Mouse (Mus musculus): ENCODE measurements around the gene Mymk. TPM values are rescaled to one million over a fixed set of nuclear protein-coding genes. Genes with fewer than 3 reads are reported as not detected.

Mymk gene
- polyA plus RNA-seq, 1 experiment from 2014 or later: 0.29 TPM

- WGBS: 78% methylated on average over 3 of the region's 3 CpGs
- H3K27ac ChIP-seq: no peak overlapping the region
- DNase-seq (ENCODE audit: low spot score): no peak
- no peaks in the 10 kb centered on the region for H3K9me3 ChIP-seq
- peaks cover 8% of the 10 kb centered on the region for H3K4me1 ChIP-seq (replicated peaks)
- peaks cover 59% of the 10 kb centered on the region for H3K27me3 ChIP-seq (ENCODE audit: insufficient read depth, poor library complexity, severe bottlenecking)
- no peak overlapping the region for H3K4me3 ChIP-seq
- no peaks in the 10 kb centered on the region for H3K36me3 ChIP-seq
These were observed 27.3 kb downstream of the Mymk start for GRCm38 (mm10) chr2:27044641-27045040.

DNA sequence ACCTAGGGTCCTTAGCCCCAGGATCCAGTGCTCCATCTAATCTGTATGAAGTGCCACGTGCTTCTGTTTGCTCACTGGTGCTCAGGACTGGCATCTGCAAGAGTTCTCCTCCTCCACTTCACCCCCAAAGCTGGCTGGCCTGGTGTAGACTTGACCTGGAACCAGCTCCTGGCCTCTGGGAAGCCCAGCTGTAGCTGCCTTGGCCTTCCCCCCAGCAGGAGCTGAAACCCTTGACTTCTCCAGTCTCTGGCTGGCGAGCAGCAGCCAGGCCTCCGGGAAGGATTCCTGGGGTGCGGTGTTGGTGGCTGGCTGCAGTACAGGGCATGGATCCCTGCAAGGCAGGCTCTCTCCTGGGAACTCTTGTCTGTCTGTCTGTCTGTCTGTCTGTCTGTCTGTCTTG is 27.8 kb downstream of the Mymk start:
- H3K4me1 ChIP-seq (replicated peaks): peaks cover 5% of the 10 kb centered on the region; the same call in 1 of the 2 replicates
- 66% methylated on average over 4 of the region's 4 CpGs for WGBS
- DNase-seq (ENCODE audit: low spot score): no peak
- no peaks in the 10 kb centered on the region for H3K9me3 ChIP-seq
- H3K4me3 ChIP-seq: no peak overlapping the region
- H3K36me3 ChIP-seq: no peaks in the 10 kb centered on the region
- H3K27ac ChIP-seq: 0 out of 2 replicates have a peak overlapping the region, but pooled peaks have one; percentile 8
- peaks cover 64% of the 10 kb centered on the region for H3K27me3 ChIP-seq (ENCODE audit: insufficient read depth, poor library complexity, severe bottlenecking)

- Histone ChIP-seq H3K27me3 (ENCODE audit: insufficient read depth, poor library complexity, severe bottlenecking) (peaks cover 62% of the 10 kb centered on the region), H3K9me3 (no peaks in the 10 kb centered on the region), H3K27ac (no peak overlapping the region), H3K4me3 (no peak overlapping the region), H3K36me3 (no peaks in the 10 kb centered on the region), H3K4me1 (replicated peaks) (peaks cover 9% of the 10 kb centered on the region; the same call in 1 of the 2 replicates)
- 31% methylated on average over 3 of the region's 3 CpGs for WGBS
- peak; percentile 84 for DNase-seq (ENCODE audit: low spot score)
These were observed 28.5 kb downstream of the Mymk start for GRCm38 (mm10) chr2:27043461-27043860.

- no peak for DNase-seq (ENCODE audit: low spot score)
- H3K36me3 ChIP-seq: no peaks in the 10 kb centered on the region
- H3K27ac ChIP-seq: no peak overlapping the region
- H3K4me1 ChIP-seq (replicated peaks): peaks cover 11% of the 10 kb centered on the region; the same call in 1 of the 2 replicates
- H3K27me3 ChIP-seq (ENCODE audit: insufficient read depth, poor library complexity, severe bottlenecking): peaks cover 57% of the 10 kb centered on the region
- WGBS: 69% methylated on average over 8 of the region's 8 CpGs
- H3K9me3 ChIP-seq: no peaks in the 10 kb centered on the region
- H3K4me3 ChIP-seq: no peak overlapping the region
These were observed 29.7 kb downstream of the Mymk start for GRCm38 (mm10) chr2:27042131-27042844.

- peaks cover 13% of the 10 kb centered on the region; the same call in 1 of the 2 replicates for H3K4me1 ChIP-seq (replicated peaks)
- H3K9me3 ChIP-seq: no peaks in the 10 kb centered on the region
- H3K4me3 ChIP-seq: no peak overlapping the region
- 4% methylated on average over 1 of the region's 1 CpGs for WGBS
- DNase-seq (ENCODE audit: low spot score): no peak
- H3K27ac ChIP-seq: no peak overlapping the region
- peaks cover 29% of the 10 kb centered on the region; the same call in 1 of the 2 replicates for H3K27me3 ChIP-seq (ENCODE audit: insufficient read depth, poor library complexity, severe bottlenecking)
- no peaks in the 10 kb centered on the region for H3K36me3 ChIP-seq
These were observed 32.7 kb downstream of the Mymk start for GRCm38 (mm10) chr2:27039286-27039685.

DNA sequence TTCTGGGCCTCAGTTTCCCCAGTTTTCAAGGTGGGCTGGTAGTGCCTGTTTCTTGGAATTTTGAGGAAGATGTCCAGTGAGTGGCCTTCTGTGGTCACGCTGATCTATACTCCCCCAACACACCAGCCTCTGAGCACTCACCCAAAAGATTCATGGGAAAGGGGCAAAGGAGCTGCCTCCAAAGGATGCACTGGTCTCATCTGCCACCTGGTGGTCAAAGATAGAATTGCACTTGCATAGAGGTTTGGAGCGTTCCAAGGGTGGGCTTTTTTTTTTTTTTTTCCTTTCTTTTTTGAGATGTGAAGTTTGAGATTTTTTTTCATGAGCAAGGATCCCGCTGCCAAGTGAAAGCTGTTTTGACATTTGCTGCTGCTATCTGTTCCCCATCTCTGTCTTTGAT is 33.4 kb downstream of the Mymk start:
- peaks cover 9% of the 10 kb centered on the region; the same call in 1 of the 2 replicates for H3K4me1 ChIP-seq (replicated peaks)
- H3K27ac ChIP-seq: no peak overlapping the region
- no peaks in the 10 kb centered on the region for H3K36me3 ChIP-seq
- H3K27me3 ChIP-seq (ENCODE audit: insufficient read depth, poor library complexity, severe bottlenecking): peaks cover 25% of the 10 kb centered on the region; the same call in 1 of the 2 replicates
- no peak overlapping the region for H3K4me3 ChIP-seq
- 2% methylated on average over 3 of the region's 3 CpGs for WGBS
- DNase-seq (ENCODE audit: low spot score): peak; percentile 69
- H3K9me3 ChIP-seq: no peaks in the 10 kb centered on the region

DNA sequence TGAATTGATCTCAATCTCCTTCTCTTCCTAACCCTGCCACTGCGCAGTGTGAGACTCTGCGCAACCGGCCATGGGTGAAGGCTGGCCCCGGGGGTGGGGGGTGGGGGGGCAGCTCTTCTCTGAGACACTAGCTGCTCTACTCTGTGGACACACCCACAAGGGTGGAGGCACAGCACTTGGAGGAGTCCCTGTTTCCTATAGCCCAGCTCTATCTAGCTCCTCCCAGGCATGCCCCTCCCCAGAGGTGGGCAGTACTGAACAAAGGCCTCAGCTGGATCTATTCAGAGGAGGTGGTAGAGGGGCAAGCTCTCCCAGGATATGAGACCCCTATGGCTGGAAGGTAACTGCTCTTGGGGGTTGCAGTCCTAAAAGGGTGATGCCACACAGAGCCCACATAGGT is 35.0 kb downstream of the Mymk start:
- no peaks in the 10 kb centered on the region for H3K36me3 ChIP-seq
- H3K4me1 ChIP-seq (replicated peaks): peaks cover 9% of the 10 kb centered on the region; the same call in 1 of the 2 replicates
- 67% methylated on average over 4 of the region's 4 CpGs for WGBS
- H3K4me3 ChIP-seq: no peak overlapping the region
- H3K27me3 ChIP-seq (ENCODE audit: insufficient read depth, poor library complexity, severe bottlenecking): peaks cover 14% of the 10 kb centered on the region; the same call in 1 of the 2 replicates
- no peaks in the 10 kb centered on the region for H3K9me3 ChIP-seq
- no peak for DNase-seq (ENCODE audit: low spot score)
- H3K27ac ChIP-seq: no peak overlapping the region

DNA sequence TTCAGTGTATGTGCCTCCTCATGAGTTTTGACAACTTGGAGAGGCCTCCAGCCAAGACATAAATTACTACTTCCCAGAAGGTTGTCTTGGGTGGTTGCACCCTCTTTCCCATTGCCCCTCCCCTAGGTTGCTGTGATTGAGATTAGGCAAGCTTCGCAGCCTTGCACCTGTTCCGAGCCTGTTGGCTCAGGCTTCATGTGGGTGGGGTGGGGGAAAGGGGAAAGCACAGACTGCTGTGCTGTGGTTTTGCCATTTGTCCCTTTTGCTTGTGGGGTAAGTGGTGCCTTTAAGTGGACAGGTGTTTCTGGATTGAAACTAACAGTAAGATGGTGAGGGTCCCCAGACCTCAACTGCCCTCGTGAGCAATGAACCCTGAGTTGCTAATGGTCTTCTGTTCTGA is 36.0 kb downstream of the Mymk start:
- 75% methylated on average over 3 of the region's 3 CpGs for WGBS
- Histone ChIP-seq H3K4me1 (replicated peaks) (peaks cover 9% of the 10 kb centered on the region; the same call in 1 of the 2 replicates), H3K27ac (no peak overlapping the region), H3K36me3 (no peaks in the 10 kb centered on the region), H3K9me3 (no peaks in the 10 kb centered on the region), H3K4me3 (no peak overlapping the region), H3K27me3 (ENCODE audit: insufficient read depth, poor library complexity, severe bottlenecking) (0 out of 2 replicates have a peak, but pooled peaks cover 8% of the 10 kb centered on the region)
- DNase-seq (ENCODE audit: low spot score): no peak

GRCm38 (mm10) chr2:27032361-27032760 is 39.6 kb downstream of the Mymk start:
- Histone ChIP-seq H3K4me1 (replicated peaks) (peaks cover 12% of the 10 kb centered on the region), H3K9me3 (no peaks in the 10 kb centered on the region), H3K4me3 (no peak overlapping the region), H3K36me3 (no peaks in the 10 kb centered on the region), H3K27me3 (ENCODE audit: insufficient read depth, poor library complexity, severe bottlenecking) (peaks cover 25% of the 10 kb centered on the region), H3K27ac (no peak overlapping the region)
- no peak for DNase-seq (ENCODE audit: low spot score)
- WGBS: 78% methylated on average over 2 of the region's 2 CpGs

GRCm38 (mm10) chr2:27028437-27029015 is 43.5 kb downstream of the Mymk start:
- Histone ChIP-seq H3K27me3 (ENCODE audit: insufficient read depth, poor library complexity, severe bottlenecking) (peaks cover 36% of the 10 kb centered on the region), H3K36me3 (no peaks in the 10 kb centered on the region), H3K27ac (no peak overlapping the region), H3K4me3 (peak overlapping the region; percentile 52), H3K9me3 (no peaks in the 10 kb centered on the region), H3K4me1 (replicated peaks) (peaks cover 20% of the 10 kb centered on the region)
- no peak for DNase-seq (ENCODE audit: low spot score)
- 81% methylated on average over 4 of the region's 4 CpGs for WGBS

DNA sequence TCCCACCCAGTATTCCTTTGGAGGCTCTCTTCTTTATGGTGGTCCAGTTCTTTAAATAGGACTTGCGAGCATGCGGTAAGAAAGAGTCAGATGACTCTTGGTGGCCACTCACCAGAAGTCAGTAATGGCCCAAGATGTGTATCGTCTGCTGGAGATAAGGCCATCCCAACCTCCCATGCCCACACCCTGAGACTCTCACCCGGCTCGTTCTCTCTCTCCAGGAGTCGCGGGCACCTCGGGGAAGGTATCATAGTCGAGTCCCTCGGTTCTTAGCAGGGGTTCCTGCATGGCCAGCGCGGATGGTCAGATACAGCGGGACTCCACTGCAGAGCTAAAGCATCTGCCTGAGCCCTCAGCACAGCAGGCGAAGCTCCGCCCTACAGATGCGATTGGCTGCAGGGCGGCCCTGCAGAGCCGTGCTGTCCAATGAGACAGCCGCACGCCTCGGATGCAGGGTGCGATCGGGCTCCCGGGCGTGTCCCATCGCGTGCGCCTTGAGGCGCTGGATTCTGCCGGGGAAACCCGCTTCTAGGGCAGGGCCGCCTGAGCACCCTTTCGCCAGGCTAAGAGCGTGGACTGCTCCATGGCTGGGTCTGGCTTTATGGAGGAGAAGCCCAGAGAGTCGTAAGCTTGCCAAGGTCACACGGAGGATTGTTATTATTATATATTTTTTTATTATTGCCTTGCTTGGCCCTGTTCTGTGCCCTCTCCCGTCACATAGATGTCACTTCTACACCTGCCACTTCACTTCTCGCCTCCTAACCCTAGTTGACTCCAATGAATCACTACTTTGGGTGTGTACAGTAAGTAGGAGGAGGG is 44.2 kb downstream of the Mymk start, which contains the start of gene Slc2a6:
Gene Slc2a6, minus strand, starts transcription at position 381 of the 819 bp plus-strand sequence.
- WGBS: 3% methylated on average over 38 of the region's 38 CpGs
- Histone ChIP-seq H3K9me3 (no peaks in the 10 kb centered on the region), H3K27ac (peak within 1 kb of the TSS; percentile 69)

DNA sequence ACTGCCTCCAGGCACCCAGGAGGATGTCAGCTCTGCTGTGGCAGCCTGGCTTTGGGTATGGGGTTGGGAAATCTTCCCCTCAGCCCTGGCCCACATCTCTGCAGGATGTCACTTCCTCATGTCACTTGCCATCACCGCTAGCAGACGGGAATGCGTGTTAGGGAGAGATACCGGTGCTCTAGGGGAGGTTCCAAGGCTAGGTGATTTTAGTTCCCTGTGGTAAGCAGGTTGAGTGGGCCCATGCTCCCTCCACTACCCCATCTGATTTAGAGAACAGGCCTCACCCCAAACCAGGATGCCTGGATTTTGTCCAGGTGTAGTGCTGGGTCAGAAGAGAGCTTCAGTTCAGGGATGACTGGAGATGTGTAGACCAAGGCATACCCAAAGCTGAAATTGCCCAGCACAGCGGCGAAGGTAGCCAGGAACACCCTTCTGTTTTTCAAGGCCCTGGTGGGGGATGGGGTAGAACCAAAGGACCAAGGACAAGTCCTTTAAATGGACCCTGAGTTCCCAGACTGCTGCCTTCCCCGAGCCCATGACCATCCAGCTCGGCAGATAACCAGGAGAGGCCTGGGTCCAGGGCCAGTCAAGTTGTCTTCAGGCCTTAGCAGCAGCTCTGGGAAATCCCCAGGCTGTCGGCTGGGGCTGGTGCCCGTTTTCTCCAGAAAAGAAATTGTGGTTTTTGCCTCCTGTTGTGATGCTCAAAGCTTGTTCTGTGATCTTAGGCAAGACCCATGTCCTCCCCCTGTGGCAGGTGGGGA is 44.9 kb downstream of the Mymk start:
- H3K4me1 ChIP-seq (replicated peaks): peaks cover 20% of the 10 kb centered on the region
- DNase-seq (ENCODE audit: low spot score): no peak
- peak overlapping the region; percentile 69; the same call in 1 of the 2 replicates for H3K27ac ChIP-seq
- no peaks in the 10 kb centered on the region for H3K9me3 ChIP-seq
- peaks cover 36% of the 10 kb centered on the region for H3K27me3 ChIP-seq (ENCODE audit: insufficient read depth, poor library complexity, severe bottlenecking)
- no peaks in the 10 kb centered on the region for H3K36me3 ChIP-seq
- peak overlapping the region; percentile 52 for H3K4me3 ChIP-seq
- 73% methylated on average over 10 of the region's 10 CpGs for WGBS

More for the DNA sequence above, 44.2 kb downstream of the Mymk start, which contains the start of gene Slc2a6:
- peaks cover 20% of the 10 kb centered on the region for H3K4me1 ChIP-seq (replicated peaks)
- no peaks in the 10 kb centered on the region for H3K36me3 ChIP-seq
- H3K27me3 ChIP-seq (ENCODE audit: insufficient read depth, poor library complexity, severe bottlenecking): peaks cover 36% of the 10 kb centered on the region
- H3K4me3 ChIP-seq: peak within 1 kb of the TSS; percentile 52
- DNase-seq (ENCODE audit: low spot score): peak; percentile 87

All from hindbrain, embryonic 10.5 days (tissue).